Mouse (Mus musculus) midbrain, embryonic 16.5 days (tissue): ENCODE measurements at regions not wholly inside any gene's neighbourhood (a gene's known extent, or its start where the extent isn't known, plus 50 kb on each side); places are given as distances from the start of the nearest gene placed in this dataset.

ENCODE experiments used
- ATAC-seq: fragments of 200-750 bp; cut with Nextera tagmentation; 2 replicates; pipeline ENCODE4 v1.8.0; 2017; ENCODE audit warnings: moderate TSS enrichment
- H3K27ac ChIP-seq: fragments of 300-500 bp; sonication (generic); 2 replicates; pipeline ENCODE4 v1.5.1; 2014; ENCODE audit warnings: mild to moderate bottlenecking, low read length, mixed read lengths
- H3K27me3 ChIP-seq: fragments of 300-500 bp; sonication (generic); 2 replicates; pipeline ENCODE4 v1.6.1; 2014; ENCODE audit warnings: low read depth, low read length, mixed read lengths; ENCODE audit not compliant: control insufficient read depth, insufficient read depth
- H3K36me3 ChIP-seq: fragments of 300-500 bp; sonication (generic); 2 replicates; pipeline ENCODE4 v1.6.1; 2014; ENCODE audit warnings: mild to moderate bottlenecking, low read length, moderate library complexity, mixed read lengths; ENCODE audit not compliant: control insufficient read depth, insufficient read depth
- H3K4me1 ChIP-seq: fragments of 300-500 bp; sonication (generic); 2 replicates; pipeline ENCODE4 v1.6.1; 2014; ENCODE audit warnings: mild to moderate bottlenecking, low read length, mixed read lengths; ENCODE audit not compliant: control insufficient read depth, insufficient read depth
- H3K4me2 ChIP-seq: fragments of 300-500 bp; sonication (generic); 2 replicates; pipeline ENCODE4 v1.6.1; 2014; ENCODE audit warnings: mild to moderate bottlenecking, low read length, mixed read lengths
- H3K4me3 ChIP-seq: fragments of 300-500 bp; sonication (generic); 2 replicates; pipeline ENCODE4 v1.5.1; 2014; ENCODE audit warnings: low read depth, mild to moderate bottlenecking, low read length, moderate library complexity, mixed read lengths
- H3K9ac ChIP-seq: fragments of 300-500 bp; sonication (generic); 2 replicates; pipeline ENCODE4 v1.6.1; 2014; ENCODE audit warnings: low read depth, low read length, mixed read lengths
- H3K9me3 ChIP-seq: fragments of 300-500 bp; sonication (generic); replicated peaks from 2 replicates; pipeline ENCODE4 v1.6.1; 2014; ENCODE audit warnings: mild to moderate bottlenecking, low read length, mixed read lengths; ENCODE audit not compliant: control insufficient read depth, poor library complexity, severe bottlenecking
- WGBS: fragments of 180-500 bp; shearing (Covaris S2); extraction: QIAGEN DNeasy Blood & Tissue Kit; methylation state at CpG from one replicate; pipeline ENCODE4 v1.1.7; 2014; 5-methylcytosine and 5-hydroxymethylcytosine counted together

- H3K27me3 ChIP-seq: no peaks in the 10 kb centered on the region
- H3K4me2 ChIP-seq: no peak overlapping the region
- no peaks in the 10 kb centered on the region for H3K4me1 ChIP-seq
- no peak overlapping the region for H3K4me3 ChIP-seq
- ATAC-seq: no peak
- H3K9ac ChIP-seq: no peak overlapping the region
- WGBS: 92% methylated on average over 9 of the region's 9 CpGs
- H3K27ac ChIP-seq: no peak overlapping the region
- no peaks in the 10 kb centered on the region for H3K9me3 ChIP-seq
- H3K36me3 ChIP-seq: no peaks in the 10 kb centered on the region
These were observed 146.4 kb downstream of the Fndc1 start for GRCm38 (mm10) chr17:7680658-7681057.

DNA sequence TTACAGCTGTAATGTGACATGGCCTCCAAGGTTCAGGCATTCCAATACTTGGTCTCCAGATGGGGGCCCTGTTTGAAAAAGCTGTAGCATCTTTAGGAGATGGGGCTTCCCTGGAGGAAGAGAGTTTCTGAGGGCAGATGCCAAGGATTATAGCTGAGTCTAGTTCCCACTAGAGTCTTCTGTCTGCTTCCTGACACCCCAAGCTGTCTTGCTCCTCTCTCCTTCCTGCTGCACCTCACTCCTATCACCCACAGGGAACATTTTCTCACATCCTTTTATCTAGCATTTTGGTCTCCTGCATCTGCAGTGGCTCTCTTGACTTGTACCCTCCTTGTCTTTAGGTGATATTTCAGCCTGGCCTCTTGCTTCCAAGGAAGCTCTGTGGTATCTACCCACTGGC is 147.3 kb downstream of the Fndc1 start:
- H3K4me1 ChIP-seq: no peaks in the 10 kb centered on the region
- no peak for ATAC-seq
- no peaks in the 10 kb centered on the region for H3K9me3 ChIP-seq
- no peaks in the 10 kb centered on the region for H3K36me3 ChIP-seq
- H3K27me3 ChIP-seq: no peaks in the 10 kb centered on the region
- H3K27ac ChIP-seq: no peak overlapping the region
- no peak overlapping the region for H3K4me3 ChIP-seq
- no peak overlapping the region for H3K9ac ChIP-seq
- no peak overlapping the region for H3K4me2 ChIP-seq

DNA sequence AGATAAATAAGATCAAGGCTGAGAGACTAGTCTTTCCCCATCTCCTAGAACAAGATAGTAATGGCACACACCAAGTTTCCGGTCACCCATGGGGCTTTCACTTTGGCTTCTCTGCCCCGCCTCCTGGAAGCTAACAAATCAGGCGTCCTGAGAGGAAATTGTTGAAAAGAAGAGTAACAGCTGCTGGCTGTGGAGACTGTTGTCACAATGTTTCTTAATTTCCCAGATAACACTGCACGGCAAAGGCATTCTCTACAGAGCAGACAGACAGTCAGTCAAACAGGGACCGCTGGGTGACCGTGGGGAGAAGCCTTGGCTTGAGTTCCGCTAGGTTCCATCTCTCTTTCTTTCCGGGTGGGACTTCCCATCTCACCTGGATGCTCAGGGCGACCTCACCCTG is 148.2 kb downstream of the Fndc1 start:
- 85% methylated on average over 9 of the region's 9 CpGs for WGBS

DNA sequence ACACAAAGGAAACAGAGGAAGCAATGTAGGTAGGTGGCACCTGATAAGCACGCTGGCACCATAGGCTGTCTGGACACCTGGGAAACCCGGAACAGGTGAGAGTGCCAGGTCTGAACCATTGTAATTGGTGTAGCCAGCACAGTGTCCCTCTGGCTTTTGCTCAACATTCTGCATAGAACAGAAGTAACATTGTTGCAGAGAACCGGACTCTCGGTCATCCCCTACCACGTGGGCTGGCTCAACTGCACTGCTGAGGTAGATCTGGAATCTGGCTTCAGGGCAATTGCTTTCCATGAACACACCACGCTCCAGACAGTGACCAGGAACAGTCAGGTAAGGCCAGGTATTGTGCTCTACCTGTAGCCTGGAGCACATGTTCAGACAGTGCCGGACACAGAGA is 149.3 kb downstream of the Fndc1 start:
- H3K27me3 ChIP-seq: no peaks in the 10 kb centered on the region
- no peaks in the 10 kb centered on the region for H3K4me1 ChIP-seq
- no peak overlapping the region for H3K4me3 ChIP-seq
- H3K4me2 ChIP-seq: no peak overlapping the region
- no peak overlapping the region for H3K9ac ChIP-seq
- 91% methylated on average over 7 of the region's 7 CpGs for WGBS
- H3K27ac ChIP-seq: no peak overlapping the region
- H3K9me3 ChIP-seq: no peaks in the 10 kb centered on the region
- no peak for ATAC-seq
- no peaks in the 10 kb centered on the region for H3K36me3 ChIP-seq

More for the DNA sequence above, 148.2 kb downstream of the Fndc1 start:
- no peak overlapping the region for H3K9ac ChIP-seq
- no peaks in the 10 kb centered on the region for H3K36me3 ChIP-seq
- no peak overlapping the region for H3K4me2 ChIP-seq
- ATAC-seq: no peak
- no peaks in the 10 kb centered on the region for H3K27me3 ChIP-seq
- H3K4me3 ChIP-seq: no peak overlapping the region
- no peaks in the 10 kb centered on the region for H3K9me3 ChIP-seq
- H3K4me1 ChIP-seq: no peaks in the 10 kb centered on the region
- no peak overlapping the region for H3K27ac ChIP-seq

GRCm38 (mm10) chr17:7677301-7677700 is 149.8 kb downstream of the Fndc1 start:
- Histone ChIP-seq H3K4me1 (no peaks in the 10 kb centered on the region), H3K4me2 (no peak overlapping the region), H3K27ac (no peak overlapping the region), H3K9me3 (no peaks in the 10 kb centered on the region), H3K4me3 (no peak overlapping the region), H3K27me3 (no peaks in the 10 kb centered on the region), H3K36me3 (no peaks in the 10 kb centered on the region), H3K9ac (no peak overlapping the region)
- 84% methylated on average over 8 of the region's 8 CpGs for WGBS
- no peak for ATAC-seq

- Histone ChIP-seq H3K4me3 (no peak overlapping the region), H3K4me1 (no peaks in the 10 kb centered on the region), H3K27me3 (no peaks in the 10 kb centered on the region), H3K27ac (no peak overlapping the region), H3K36me3 (no peaks in the 10 kb centered on the region), H3K9ac (no peak overlapping the region), H3K9me3 (no peaks in the 10 kb centered on the region), H3K4me2 (no peak overlapping the region)
- 90% methylated on average over 2 of the region's 2 CpGs for WGBS
- ATAC-seq: no peak
These were observed 150.3 kb downstream of the Fndc1 start for GRCm38 (mm10) chr17:7676776-7677175.

DNA sequence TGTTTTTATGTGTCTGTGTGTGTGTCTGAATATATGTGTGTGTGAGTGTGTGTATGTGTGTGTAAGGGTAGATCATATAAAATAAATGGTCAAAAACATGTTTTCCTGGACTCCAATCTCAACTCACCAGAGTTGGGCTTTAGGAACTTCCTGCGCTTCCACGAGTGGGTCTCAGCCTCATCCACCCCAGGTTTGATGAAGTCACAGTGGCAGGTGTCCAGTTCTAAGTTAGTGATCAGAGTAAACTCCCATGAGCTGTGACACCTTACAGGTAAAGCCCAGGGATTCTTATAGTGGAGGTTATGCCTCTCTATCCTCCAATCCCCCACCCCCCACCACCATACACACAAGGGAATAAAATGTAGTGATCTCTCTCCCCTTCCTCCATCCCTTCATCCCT is 152.6 kb downstream of the Fndc1 start:
- Histone ChIP-seq H3K4me1 (no peaks in the 10 kb centered on the region), H3K9me3 (no peaks in the 10 kb centered on the region), H3K27me3 (no peaks in the 10 kb centered on the region), H3K4me2 (no peak overlapping the region), H3K36me3 (no peaks in the 10 kb centered on the region), H3K9ac (no peak overlapping the region), H3K27ac (no peak overlapping the region), H3K4me3 (no peak overlapping the region)
- 90% methylated on average over 2 of the region's 2 CpGs for WGBS
- no peak for ATAC-seq

GRCm38 (mm10) chr17:7667826-7668225 is 159.3 kb downstream of the Fndc1 start:
- Histone ChIP-seq H3K4me2 (no peak overlapping the region), H3K4me3 (no peak overlapping the region), H3K9ac (no peak overlapping the region), H3K27ac (no peak overlapping the region), H3K4me1 (no peaks in the 10 kb centered on the region), H3K36me3 (no peaks in the 10 kb centered on the region), H3K27me3 (no peaks in the 10 kb centered on the region), H3K9me3 (no peaks in the 10 kb centered on the region)
- no peak for ATAC-seq
- 70% methylated on average over 3 of the region's 3 CpGs for WGBS

- Histone ChIP-seq H3K9me3 (no peaks in the 10 kb centered on the region), H3K4me1 (no peaks in the 10 kb centered on the region), H3K27ac (no peak overlapping the region), H3K4me3 (no peak overlapping the region), H3K36me3 (no peaks in the 10 kb centered on the region), H3K27me3 (no peaks in the 10 kb centered on the region), H3K4me2 (no peak overlapping the region), H3K9ac (no peak overlapping the region)
- 62% methylated on average over 6 of the region's 6 CpGs for WGBS
- no peak for ATAC-seq
These were observed 160.2 kb downstream of the Fndc1 start for GRCm38 (mm10) chr17:7666781-7667398.
